Mouse (Mus musculus) kidney, postnatal 14 days (tissue): ENCODE results near the gene Inpp5d.
"Not testable (repeated sequence)": the region's sequence is repeated elsewhere in the genome, so short reads cannot be mapped to it uniquely, and the experiment has no call there.

Experiments used
- DNase-seq: peaks from one replicate; pipeline ENCODE4 v3.0.0; 2022; ENCODE audit warnings: mixed read lengths

Inpp5d gene

DNA sequence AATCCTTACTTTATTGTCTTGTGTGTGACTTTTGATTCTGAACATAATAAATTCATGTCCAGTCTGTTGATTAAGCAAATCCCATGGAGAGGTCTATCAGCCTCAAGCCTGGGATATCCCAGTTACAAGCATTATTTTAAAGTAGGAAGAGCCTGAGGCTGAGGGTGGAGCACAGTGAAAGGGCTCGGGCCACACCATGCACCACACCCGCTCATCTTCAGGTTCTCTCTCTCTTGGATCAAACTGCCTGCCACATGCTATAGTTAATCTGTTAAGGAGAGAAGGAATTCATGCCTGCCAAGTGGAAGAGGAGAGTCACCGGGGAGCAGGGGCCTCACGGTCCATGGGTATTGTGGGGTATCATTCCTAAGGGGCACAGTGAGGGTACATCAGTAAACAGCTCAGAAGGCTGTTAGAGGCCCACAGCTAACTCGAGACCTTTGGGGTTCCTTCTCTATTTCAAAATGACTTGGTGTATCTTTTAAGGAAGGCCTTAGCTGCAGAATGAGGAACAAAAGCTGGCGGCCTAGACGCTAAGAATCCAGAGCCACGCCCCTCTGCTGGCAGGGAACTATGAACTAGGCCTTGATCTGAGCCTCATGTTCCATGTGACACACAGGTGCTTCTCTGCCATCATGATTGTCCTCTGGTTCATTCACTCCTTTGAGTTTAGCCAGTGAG is 39.0 kb downstream of the Inpp5d start:
- peak; percentile 14 for DNase-seq

DNA sequence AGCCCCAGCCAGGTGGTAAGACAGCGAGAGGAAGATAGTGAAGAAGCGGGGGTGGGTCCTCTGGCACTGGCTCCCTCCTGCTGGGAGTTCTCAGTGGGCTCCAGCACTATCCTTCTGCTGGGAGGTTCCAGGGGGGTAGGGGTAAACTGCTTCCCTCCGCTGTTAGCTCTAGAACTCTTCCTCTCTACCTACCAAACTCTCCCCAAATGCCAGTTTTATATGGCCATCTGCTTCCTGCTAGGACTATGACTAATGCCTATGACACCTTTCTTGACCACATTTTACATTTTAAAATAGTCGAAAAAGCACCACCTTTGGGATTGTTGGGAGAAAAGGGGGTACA is 39.5 kb downstream of the Inpp5d start:
- no peak for DNase-seq

DNA sequence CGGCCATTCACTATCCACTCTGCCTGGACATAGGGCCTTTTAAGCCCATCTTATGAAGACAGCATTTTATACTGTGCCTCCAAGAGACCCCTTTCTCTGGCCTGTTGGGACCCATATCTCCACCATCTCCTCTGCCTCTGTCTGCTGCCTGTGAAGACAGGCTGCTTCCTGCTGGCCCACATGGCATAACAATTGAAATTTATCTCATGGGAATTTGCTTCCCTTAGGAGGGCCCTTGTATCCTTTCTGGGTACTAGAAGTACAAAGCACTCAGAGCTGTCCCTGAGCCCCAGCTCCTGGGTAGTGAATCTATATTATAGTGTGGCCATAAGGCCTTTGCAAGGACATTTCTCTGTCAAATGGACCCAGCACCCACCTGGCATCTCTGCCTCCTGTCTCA is 40.6 kb downstream of the Inpp5d start:
- DNase-seq: no peak

DNA sequence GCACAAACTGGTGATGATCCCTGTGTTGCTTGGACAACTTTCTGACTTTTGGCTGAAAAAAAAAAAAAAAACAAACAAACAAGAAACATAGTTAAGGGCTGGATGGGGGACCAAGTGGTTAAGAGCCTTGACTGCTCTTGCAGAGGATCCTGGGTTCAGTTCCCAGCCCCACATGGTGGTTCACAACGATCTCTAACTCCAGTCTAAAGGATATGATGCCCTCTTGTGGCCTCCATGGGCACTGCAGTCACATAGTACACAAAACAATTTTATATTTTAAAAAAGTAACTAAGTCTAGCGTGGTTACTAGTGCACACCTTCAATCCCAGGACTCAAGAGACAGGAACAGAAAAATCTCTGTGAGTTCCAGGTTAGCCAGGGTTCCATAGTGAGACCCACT is 43.9 kb downstream of the Inpp5d start:
- no peak for DNase-seq

DNA sequence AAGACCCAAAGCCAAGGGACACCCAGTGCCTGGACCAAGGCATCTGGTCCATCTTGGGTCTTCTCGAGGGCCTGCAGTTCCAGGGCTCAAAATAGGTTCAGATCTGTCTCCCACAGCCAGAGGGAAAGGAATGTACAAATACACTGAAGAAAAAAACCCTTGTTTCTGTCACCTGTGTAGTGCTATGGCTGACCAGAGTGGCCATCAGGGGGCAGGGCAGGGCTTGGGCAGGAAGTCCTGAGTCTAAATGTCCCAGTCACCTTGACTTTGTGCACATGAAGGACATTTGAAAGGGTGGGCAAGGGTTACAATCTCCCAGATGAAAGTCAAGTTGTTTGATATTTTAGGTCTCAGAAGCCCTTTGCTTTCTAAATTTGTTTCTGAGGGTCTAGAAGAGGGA is 46.9 kb downstream of the Inpp5d start:
- no peak for DNase-seq

DNA sequence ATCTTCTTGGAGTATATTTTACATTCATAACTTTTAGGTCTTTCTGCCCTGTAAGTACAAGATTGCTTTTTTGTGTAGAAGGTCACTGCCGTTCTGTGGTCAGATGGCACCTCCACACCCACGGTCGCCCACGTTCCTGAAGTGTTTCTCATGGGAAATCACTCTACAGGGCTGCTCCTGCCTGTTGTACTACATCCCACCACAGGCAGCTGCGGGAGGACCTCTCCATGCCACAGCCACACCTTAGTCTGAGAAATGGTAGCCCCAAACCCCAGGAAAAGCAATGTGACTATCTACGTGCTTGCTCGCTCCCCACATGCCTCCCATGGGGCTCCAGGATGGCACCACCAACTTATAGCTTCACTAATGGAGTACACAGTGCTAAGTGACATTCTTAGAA is 48.2 kb downstream of the Inpp5d start:
- DNase-seq: no peak

DNA sequence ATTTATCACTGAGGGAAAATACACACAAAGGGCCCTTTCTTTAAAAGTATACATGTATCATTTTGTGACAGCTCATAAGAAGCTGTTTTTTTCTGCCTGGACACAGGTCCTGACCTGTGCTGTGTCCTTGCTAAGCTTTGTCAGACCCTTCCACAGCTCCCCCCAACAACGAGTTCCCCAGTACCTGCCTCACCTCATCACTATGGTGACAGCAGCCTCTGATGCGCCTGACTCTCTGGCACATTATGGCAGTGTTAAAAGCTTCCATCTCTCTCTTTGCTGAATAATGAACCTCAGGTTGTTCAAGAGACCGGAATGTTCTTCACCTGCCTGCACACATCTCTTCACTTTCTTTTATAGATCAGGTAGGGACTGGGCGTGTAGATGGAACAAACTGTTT is 51.4 kb downstream of the Inpp5d start:
- no peak for DNase-seq

DNA sequence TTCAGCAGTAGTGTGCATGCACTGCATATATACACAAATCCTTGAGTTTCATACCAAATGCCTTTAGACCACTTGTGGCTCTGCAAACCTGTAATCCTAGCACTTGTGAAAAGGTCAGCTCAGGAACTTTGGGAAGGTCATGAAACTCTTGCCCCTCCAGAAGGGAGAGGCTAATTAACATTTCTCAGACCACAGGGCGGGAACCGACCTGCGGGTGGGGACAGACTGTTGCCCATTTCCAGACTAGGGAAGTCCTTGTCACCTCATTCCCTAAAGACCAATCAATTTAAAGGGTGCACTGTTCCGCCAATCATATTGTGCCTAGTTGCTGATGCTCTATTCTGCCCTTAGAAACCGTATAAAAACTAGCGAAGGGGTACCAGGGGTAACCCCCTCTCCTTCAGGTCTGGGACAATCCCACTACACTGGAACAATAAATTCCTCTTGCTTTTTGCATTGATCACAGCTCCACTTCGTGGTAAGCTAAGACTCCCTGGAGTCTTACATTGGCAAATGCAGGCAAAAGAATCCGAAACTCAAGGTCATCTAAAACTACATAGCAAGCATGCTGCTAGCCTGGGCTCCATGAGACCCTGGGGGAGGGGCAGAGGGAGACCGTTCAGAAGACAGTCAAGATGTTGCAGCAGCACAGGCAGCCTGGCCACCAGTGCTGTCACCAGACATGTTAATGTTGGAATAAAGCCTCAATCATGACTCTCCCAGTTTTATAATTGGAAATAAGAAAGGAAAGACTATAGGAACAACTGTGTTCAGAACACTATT is 53.9 kb downstream of the Inpp5d start:
- no peak for DNase-seq

DNA sequence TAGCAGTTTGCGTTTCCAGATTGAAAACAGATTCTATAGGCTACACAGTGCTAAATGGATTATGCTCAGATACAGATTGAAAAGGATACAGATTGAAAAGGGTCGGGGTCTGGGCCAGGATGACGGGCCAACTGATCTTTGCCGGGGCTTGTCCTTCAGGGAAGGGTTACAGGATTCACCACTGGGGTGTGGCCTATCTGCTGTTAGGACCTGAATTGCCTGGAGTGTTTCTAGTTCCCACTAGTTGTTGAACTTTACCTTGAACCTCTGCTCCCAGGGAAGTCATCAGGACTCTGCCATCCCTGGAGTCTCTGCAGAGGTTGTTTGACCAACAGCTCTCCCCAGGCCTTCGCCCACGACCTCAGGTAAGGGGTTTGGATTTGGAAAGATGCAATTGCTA is 55.9 kb downstream of the Inpp5d start:
- DNase-seq: no peak

DNA sequence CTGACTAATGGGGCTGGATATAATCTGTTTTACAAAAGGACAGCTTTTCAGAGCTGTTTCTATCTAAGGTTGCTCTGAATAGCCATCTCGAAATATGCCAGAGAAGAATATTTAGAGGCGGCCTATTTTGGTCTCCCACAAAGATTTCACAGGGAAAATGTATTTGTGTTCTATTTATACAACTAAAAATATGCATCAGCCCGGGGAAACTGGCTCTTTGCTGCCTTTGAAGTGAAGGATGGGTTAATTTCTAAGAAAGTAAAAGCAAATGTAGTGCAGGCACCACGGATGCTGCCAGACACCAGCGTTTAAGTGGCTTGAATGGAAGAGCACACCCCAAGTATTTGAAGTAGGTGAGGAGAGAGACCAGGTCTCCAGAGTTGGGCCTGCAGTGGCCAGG is 59.0 kb downstream of the Inpp5d start:
- DNase-seq: no peak

DNA sequence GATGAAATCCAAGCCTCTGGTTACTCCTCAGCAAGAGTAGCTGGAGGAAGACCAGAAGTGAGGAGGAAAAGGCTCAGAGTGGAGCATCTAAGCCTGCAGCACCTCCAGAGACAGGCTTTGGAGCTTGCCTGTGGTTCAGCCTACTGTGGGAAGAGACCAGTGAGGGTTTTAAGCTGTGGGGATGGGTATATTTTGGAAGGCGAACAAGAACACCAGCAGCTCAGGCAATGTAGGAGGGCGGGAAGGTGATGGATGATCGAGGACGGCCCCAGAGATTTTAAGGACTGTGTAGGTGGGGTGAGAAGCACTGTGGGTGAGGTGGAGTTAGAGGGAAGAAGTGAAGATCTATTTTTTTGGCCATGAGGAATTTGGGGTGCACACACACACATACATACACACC is 60.8 kb downstream of the Inpp5d start:
- DNase-seq: no peak

DNA sequence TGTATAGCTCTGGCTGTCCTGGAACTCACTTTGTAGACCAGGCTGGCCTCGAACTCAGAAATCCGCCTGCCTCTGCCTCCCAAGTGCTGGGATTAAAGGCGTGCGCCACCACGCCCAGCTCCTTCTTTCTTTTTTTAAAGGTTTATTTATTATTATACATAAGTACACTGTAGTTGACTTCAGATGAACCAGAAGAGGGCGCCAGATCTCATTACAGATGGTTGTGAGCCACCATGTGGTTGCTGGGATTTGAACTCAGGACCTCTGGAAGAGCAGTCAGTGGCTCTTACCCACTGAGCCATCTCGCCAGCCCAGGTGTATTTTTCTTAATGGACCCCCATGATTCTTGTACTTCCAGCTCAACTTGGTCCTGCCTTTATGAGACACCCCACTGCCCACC is 62.4 kb downstream of the Inpp5d start:
- not testable (repeated sequence) for DNase-seq

DNA sequence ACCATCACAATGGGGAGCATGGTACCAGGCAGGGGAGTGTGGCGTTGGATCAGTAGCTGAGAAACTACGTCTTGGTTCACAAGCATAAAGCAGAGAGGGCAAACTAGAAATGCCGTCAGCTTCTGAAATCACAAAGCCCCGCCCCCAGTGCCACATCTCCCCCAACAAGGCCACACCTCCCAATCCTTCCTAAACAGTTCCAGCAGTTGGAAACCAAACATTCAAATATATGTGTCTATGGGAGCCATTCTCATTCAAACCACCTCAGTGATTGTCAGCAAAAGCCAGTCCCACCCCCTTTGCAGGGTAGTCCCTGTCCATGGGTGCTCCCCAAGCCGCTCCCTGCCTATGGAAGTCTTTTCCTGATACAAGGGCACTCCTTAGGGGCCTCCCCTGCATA is 64.0 kb downstream of the Inpp5d start:
- no peak for DNase-seq

DNA sequence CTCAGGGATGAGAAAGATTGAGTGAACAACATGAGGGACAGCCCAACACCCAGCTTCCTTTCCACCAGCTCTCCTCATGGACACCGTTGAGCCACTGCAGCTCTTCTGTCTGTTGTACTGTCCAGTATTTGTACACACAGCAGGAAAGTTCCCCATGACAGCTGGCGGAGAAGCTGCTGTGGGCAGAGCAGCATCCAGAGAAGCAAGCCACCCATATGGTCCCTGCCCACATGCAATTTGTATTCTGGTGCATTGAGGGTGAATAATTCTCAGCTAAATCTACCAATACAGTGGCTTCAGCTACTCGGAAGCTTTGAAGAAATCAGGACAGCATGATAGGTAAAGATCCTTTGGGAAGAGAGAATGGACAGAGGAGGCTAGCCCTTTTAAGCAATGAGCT is 64.7 kb downstream of the Inpp5d start:
- DNase-seq: no peak

DNA sequence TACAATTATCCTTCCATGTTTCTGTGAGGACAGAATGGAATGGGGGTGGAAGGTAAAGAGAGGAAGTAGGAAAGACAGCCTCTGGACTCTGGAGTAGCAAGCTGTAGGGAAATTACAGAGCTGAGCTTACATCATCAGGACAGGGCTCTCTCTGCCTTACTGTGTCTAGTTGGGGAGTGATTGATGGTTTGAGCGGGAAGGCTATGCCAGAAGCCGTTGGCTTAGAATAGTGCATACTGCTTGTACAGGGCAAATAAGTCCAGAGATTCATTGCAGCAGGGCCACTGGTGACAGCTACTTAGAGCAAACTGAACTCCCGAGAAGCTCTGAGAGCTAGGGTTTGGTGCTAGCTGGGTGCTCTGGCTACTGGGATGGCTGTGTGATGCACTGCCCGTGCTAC is 66.2 kb downstream of the Inpp5d start:
- DNase-seq: peak; percentile 17

DNA sequence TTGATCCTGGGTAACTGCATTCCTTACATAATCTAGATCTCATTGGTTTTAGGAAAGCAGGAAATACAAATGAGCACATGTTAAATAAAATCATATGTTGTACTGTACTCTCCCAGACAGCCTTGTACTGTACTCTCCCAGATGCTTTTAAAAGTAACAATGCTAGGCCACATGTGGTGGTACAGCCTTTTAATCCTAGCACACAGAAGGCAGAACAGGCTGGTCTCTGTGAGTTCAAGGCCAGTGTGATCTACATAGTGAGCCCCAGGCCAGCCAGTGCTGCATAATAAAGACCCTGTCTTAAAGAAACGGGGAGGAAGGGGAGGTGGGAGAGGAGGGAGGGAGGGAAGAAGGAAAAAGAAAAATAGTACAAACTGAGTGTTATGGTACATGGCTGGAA is 66.9 kb downstream of the Inpp5d start:
- no peak for DNase-seq

DNA sequence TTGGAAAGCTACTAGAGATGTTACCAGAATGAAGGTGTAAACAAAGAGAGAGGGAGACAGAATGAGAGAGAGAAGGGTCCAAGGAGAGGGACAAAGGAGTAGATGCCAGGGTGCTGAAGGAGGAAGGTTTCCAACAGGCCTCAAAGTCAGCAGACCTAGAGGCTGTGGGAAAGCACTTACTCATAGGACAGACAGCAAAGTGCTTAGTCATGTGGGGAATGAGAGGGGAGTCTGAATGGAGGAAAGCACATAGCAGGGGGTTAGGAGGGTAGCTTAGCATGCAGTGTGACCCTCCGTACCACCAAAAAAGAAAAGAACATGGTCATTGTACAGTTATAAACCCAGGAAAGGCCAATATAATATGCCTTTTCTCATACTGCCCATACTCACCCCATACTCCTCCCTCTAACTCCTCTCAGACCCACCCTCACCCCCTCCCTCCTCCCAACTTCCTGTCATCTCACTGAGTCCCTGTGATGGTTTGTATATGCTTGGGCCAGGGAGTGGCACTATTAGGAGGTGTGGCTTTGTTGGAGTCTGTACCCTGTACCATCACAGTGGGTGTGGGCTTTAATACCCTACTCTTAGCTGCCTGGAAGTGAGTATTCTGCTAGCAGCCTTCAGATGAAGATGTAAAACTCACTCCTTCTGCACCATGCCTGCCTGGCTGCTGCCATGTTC is 69.7 kb downstream of the Inpp5d start:
- no peak for DNase-seq

DNA sequence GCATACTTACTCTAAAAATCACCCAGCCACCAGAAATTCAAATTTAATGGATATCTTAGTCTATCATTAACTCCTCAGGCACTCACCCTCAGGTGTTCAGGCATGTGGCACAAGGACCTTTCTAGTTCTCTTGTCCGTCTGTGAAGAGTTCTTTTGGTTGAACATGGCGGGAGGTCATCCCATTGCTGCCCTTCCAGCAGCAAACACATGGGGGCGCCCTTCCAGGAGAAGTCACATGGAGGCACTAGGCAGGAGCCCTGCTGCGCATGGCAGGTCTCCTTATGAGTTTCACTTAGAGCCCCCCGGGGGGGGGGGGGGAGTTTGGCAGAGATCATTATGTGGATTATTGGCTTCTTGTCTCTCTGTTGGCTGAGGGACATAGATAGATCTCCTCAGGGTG is 76.2 kb downstream of the Inpp5d start:
- no peak for DNase-seq

DNA sequence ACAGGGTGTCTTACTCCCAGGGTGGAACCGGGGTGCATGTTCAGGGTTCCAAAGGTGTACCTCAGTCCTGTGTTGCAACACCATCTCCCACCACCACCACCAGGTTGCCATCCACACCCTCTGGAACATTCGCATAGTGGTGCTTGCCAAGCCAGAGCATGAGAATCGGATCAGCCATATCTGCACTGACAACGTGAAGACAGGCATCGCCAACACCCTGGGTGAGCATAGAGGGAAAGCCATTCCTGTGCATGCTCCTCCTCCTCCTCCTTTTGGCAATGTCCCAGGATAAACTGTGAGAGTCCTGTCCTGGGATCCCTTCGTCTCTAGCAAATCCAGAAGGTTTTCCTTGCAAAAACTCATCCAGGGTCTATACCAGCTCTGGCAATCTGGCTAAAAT is 77.9 kb downstream of the Inpp5d start:
- no peak for DNase-seq

DNA sequence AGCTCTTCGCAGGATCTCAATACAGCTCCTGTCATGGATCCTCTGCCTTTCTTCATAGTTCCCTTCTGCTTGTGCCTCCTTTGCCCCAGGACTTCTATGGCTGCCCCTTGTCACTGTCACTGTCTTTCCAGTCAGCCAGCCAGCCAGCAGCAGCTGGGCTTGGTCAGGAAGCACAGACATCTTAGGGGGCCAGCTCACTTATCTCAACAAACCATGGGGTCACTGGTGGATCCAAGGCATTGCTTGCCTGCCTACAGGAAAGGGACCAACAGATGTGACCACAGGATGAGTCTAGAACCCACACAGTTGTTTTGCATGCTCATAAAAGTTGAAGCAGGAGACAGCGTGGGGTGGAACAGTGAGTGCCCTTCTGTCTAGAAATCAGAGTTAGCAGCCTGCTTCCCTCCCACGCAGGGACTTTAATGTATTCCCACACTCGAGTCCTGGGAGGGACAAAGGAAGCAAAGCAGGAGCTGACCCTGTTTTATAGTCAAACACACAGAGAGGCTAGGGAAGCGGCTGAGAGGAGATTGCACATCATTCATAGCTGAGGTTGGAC is 79.9 kb downstream of the Inpp5d start:
- peak; percentile 31 for DNase-seq

DNA sequence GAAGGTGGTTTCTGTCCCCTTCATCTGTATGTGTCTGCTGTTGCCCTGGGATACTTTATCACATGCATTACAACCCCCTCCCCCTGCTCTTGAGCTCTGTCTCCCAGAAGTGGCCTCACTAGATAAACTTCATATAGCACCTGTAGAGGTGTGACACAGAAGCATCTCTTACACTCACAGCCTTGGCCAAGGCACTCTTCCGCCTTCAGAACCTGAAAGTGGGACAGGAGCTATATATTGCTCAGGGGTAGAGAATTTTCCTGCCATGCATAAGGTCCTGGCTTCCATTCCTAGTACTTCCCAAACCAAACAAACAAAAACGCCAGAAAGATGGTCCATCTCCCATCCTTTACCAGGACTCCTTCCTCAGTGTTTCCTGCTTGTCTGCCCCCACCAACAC is 84.1 kb downstream of the Inpp5d start:
- no peak for DNase-seq

DNA sequence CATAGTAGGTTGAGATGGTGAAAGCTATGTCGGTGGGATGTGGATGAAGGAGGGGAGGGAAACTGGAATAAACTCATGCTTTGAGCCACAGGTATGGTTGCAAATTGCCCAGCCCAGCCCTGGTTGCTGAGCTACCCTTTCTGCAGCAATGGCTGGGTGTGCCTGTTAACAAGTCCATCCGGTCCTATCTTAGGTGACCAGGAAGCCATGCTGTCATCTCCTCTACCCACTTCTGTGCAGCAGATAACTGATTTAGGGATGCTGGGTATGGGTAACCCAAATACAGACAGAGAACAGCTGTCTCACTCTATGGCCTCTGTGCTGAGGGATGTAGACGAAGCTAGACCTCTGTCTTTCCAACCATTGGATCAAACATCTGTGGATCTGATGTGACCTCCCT is 86.2 kb downstream of the Inpp5d start:
- DNase-seq: no peak

DNA sequence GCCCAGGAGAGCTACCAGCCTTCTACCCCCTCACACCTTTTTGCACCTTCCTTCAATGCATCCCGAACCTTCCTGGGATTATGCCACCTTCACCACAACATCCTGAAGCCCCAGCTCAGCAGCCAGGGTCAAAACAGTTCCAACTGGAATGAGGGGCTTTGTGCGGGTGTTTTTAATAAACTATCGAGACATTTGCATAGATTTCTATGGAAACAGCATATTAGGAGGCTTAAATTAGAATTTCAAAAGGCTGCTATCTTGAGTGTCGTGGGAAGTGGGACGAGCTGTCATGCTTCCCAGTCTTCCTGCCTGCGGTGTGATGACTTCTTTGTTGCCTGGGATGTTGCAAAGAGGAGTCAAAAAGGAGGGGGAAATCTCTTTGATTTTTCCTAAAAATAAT is 88.9 kb downstream of the Inpp5d start:
- no peak for DNase-seq

DNA sequence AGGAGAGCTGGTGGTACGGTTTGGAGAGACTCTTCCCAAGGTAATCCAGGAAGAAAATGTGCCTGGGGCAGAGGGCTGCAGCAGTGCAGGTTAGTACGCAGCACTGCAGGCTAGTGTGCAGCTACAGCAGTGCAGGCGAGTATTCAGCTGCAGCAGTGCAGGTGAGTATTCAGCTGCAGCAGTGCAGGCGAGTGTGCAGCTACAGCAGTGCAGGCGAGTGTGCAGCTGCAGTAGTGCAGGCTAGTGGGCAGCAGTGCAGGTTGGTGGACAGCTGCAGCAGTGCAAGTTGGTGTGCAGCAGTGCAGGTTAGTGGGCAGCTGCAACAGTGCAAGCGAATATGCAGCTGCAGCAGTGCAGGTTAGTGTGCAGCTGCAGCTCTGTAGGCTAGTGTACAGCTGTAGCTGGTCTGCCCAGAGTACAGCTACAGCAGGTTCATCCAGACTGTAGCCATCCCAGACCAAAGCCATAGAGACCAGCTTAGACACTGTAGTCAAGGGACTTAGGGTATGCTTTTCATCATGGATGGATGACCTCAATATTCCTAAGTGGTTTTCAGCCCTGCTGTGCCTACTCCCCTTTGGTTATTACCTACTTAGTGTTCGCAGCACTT is 89.7 kb downstream of the Inpp5d start:
- no peak for DNase-seq
